Mouse (Mus musculus) myocyte (in vitro differentiated cells): ENCODE results near the gene Lama5. TPM values are rescaled to one million over a fixed set of nuclear protein-coding genes. Genes with fewer than 3 reads are reported as not detected.

Experiments
- H3K27me3 ChIP-seq: one replicate; pipeline ENCODE4 v1.6.1; 2011; ENCODE audit not compliant: control insufficient read depth, insufficient read depth, insufficient read length
- H3K36me3 ChIP-seq: one replicate; pipeline ENCODE4 v1.6.1; 2011; ENCODE audit not compliant: control insufficient read depth, insufficient read depth
- H3K4me2 ChIP-seq: one replicate; pipeline ENCODE4 v1.6.1; 2011; ENCODE audit warnings: low read depth, control low read depth
- H3K4me3 ChIP-seq: one replicate; pipeline ENCODE4 v1.5.1; 2011; ENCODE audit warnings: mild to moderate bottlenecking, control low read depth, moderate library complexity
- H3K79me2 ChIP-seq: one replicate; pipeline ENCODE4 v1.6.1; 2011; ENCODE audit not compliant: control insufficient read depth, insufficient read depth
- H3ac ChIP-seq: one replicate; pipeline ENCODE4 v1.6.1; 2011; ENCODE audit not compliant: control insufficient read depth, insufficient read length
- CEBPB ChIP-seq: IDR thresholded peaks from 2 replicates; pipeline ENCODE4 v1.6.1; 2011; ENCODE audit warnings: mild to moderate bottlenecking, moderate library complexity; ENCODE audit not compliant: poor library complexity, insufficient read depth, severe bottlenecking
- E2F4 ChIP-seq: IDR thresholded peaks from one replicate; pipeline ENCODE4 v1.6.1; 2011; ENCODE audit warnings: mild to moderate bottlenecking, control low read depth, moderate library complexity; ENCODE audit not compliant: insufficient read depth
- MAX ChIP-seq: IDR thresholded peaks from one replicate; pipeline ENCODE4 v1.6.1; 2011; ENCODE audit warnings: low read depth, mild to moderate bottlenecking, control low read depth
- MYOD1 ChIP-seq, 3 experiments: IDR thresholded peaks; one replicate each; pipeline ENCODE4 v1.6.1; 2011; ENCODE audit warnings: control low read depth in 2 of 3, low read depth in 2 of 3, mild to moderate bottlenecking in 2 of 3, moderate library complexity in 1 of 3; ENCODE audit not compliant: insufficient read length in 2 of 3, control insufficient read depth in 1 of 3
- MYOG ChIP-seq, 3 experiments: IDR thresholded peaks; one replicate each; pipeline ENCODE4 v1.6.1; 2011; ENCODE audit warnings: control low read depth in 2 of 3, low read depth in 2 of 3, mild to moderate bottlenecking in 2 of 3; ENCODE audit not compliant: insufficient read length in 2 of 3, control insufficient read depth in 1 of 3, insufficient read depth in 1 of 3
- POLR2A ChIP-seq: IDR thresholded peaks from one replicate; pipeline ENCODE4 v1.6.1; 2011; ENCODE audit warnings: low read depth, mild to moderate bottlenecking, control low read depth, moderate library complexity; ENCODE audit not compliant: insufficient read length
- POLR2AphosphoS2 ChIP-seq: IDR thresholded peaks from one replicate; pipeline ENCODE4 v1.6.1; 2011; ENCODE audit warnings: low read depth, control low read depth; ENCODE audit not compliant: insufficient read length
- REST ChIP-seq: IDR thresholded peaks from one replicate; pipeline ENCODE4 v1.6.1; 2011; ENCODE audit warnings: mild to moderate bottlenecking, control low read depth, moderate library complexity; ENCODE audit not compliant: insufficient read depth, insufficient read length
- SRF ChIP-seq: IDR thresholded peaks from one replicate; pipeline ENCODE4 v1.6.1; 2011; ENCODE audit warnings: low read depth; ENCODE audit not compliant: control insufficient read depth, insufficient read length
- TCF12 ChIP-seq: IDR thresholded peaks from one replicate; pipeline ENCODE4 v1.6.1; 2011; ENCODE audit warnings: mild to moderate bottlenecking, control low read depth; ENCODE audit not compliant: poor library complexity, insufficient read depth, severe bottlenecking
- TCF3 ChIP-seq: IDR thresholded peaks from one replicate; pipeline ENCODE4 v1.6.1; 2011; ENCODE audit warnings: low read depth, control low read depth; ENCODE audit not compliant: insufficient read length
- USF1 ChIP-seq: IDR thresholded peaks from one replicate; pipeline ENCODE4 v1.6.1; 2011; ENCODE audit warnings: low read depth, mild to moderate bottlenecking, control low read depth, moderate library complexity
- polyA plus RNA-seq: library from polyadenylated mRNA; unstranded; fragments of >200 nt; fragmentation: generic; extraction: Trizol; gene quantifications from one replicate; pipeline ENCODE4 v1.2.1, GENCODE M21; 2012; ENCODE audit warnings: missing spikeins

Lama5 gene
- polyA plus RNA-seq, 1 experiment: 80.8 TPM

GRCm38 (mm10) chr2:180251838-180252237 is 26.2 kb upstream of the Lama5 start:
- H3K27me3 ChIP-seq: no peaks in the 10 kb centered on the region
- H3K4me3 ChIP-seq: no peak overlapping the region
- no peak overlapping the region for H3ac ChIP-seq
- no peak for TF ChIP-seq USF1
- TF ChIP-seq POLR2AphosphoS2: no peak
- no peak for TF ChIP-seq MAX
- TF ChIP-seq MYOD1 (IDR thresholded peaks at IDR 0.05; ENCODE audit: control insufficient read depth in 1 of 3, insufficient read length in 2 of 3, low read depth in 2 of 3): no peak
- no peak for TF ChIP-seq SRF
- TF ChIP-seq E2F4: no peak
- no peaks in the 10 kb centered on the region for H3K79me2 ChIP-seq
- H3K36me3 ChIP-seq: no peaks in the 10 kb centered on the region
- no peak overlapping the region for H3K4me2 ChIP-seq

GRCm38 (mm10) chr2:180250930-180251611 is 25.4 kb upstream of the Lama5 start:
- H3K4me3 ChIP-seq: no peak overlapping the region
- no peak for TF ChIP-seq TCF3
- TF ChIP-seq MYOD1 (IDR thresholded peaks at IDR 0.05; ENCODE audit: control insufficient read depth in 1 of 3, insufficient read length in 2 of 3, low read depth in 2 of 3): peak in 1 of 3 experiments; percentile 30

GRCm38 (mm10) chr2:180248947-180249660 is 23.4 kb upstream of the Lama5 start:
- Histone ChIP-seq H3K27me3 (no peaks in the 10 kb centered on the region), H3K79me2 (no peaks in the 10 kb centered on the region), H3K4me3 (no peak overlapping the region), H3ac (no peak overlapping the region), H3K36me3 (no peaks in the 10 kb centered on the region), H3K4me2 (no peak overlapping the region)
- no peak for TF ChIP-seq MYOG (IDR thresholded peaks at IDR 0.05; ENCODE audit: control insufficient read depth in 1 of 3, insufficient read depth in 1 of 3, insufficient read length in 2 of 3, low read depth in 2 of 3)
- TF ChIP-seq USF1: no peak
- TF ChIP-seq POLR2A: no peak
- TF ChIP-seq TCF3: no peak

More at GRCm38 (mm10) chr2:180250930-180251611, 25.4 kb upstream of the Lama5 start:
- H3K36me3 ChIP-seq: no peaks in the 10 kb centered on the region
- H3K27me3 ChIP-seq: no peaks in the 10 kb centered on the region
- H3ac ChIP-seq: no peak overlapping the region
- no peaks in the 10 kb centered on the region for H3K79me2 ChIP-seq
- peak overlapping the region; percentile 12 for H3K4me2 ChIP-seq

GRCm38 (mm10) chr2:180247916-180248315 is 22.3 kb upstream of the Lama5 start:
- TF ChIP-seq CEBPB: no peak
- no peak for TF ChIP-seq MYOG (IDR thresholded peaks at IDR 0.05; ENCODE audit: control insufficient read depth in 1 of 3, insufficient read depth in 1 of 3, insufficient read length in 2 of 3, low read depth in 2 of 3)
- TF ChIP-seq MAX: no peak
- no peak for TF ChIP-seq POLR2A
- TF ChIP-seq REST: no peak
- no peak for TF ChIP-seq TCF3
- no peak for TF ChIP-seq SRF
- TF ChIP-seq E2F4: no peak
- no peak for TF ChIP-seq POLR2AphosphoS2
- no peak for TF ChIP-seq TCF12
- H3K27me3 ChIP-seq: no peaks in the 10 kb centered on the region
- H3ac ChIP-seq: no peak overlapping the region
- no peaks in the 10 kb centered on the region for H3K36me3 ChIP-seq
- no peak overlapping the region for H3K4me2 ChIP-seq
- no peak overlapping the region for H3K4me3 ChIP-seq
- no peaks in the 10 kb centered on the region for H3K79me2 ChIP-seq

- Histone ChIP-seq H3K4me2 (no peak overlapping the region), H3K4me3 (no peak overlapping the region), H3K36me3 (no peaks in the 10 kb centered on the region), H3K79me2 (no peaks in the 10 kb centered on the region), H3K27me3 (no peaks in the 10 kb centered on the region), H3ac (no peak overlapping the region)
- TF ChIP-seq REST: no peak
- no peak for TF ChIP-seq USF1
- no peak for TF ChIP-seq SRF
- TF ChIP-seq MYOG (IDR thresholded peaks at IDR 0.05; ENCODE audit: control insufficient read depth in 1 of 3, insufficient read depth in 1 of 3, insufficient read length in 2 of 3, low read depth in 2 of 3): no peak
- no peak for TF ChIP-seq CEBPB
- TF ChIP-seq TCF3: no peak
- TF ChIP-seq MAX: no peak
- TF ChIP-seq POLR2A: no peak
- TF ChIP-seq E2F4: no peak
- no peak for TF ChIP-seq MYOD1 (IDR thresholded peaks at IDR 0.05; ENCODE audit: control insufficient read depth in 1 of 3, insufficient read length in 2 of 3, low read depth in 2 of 3)
- no peak for TF ChIP-seq POLR2AphosphoS2
- TF ChIP-seq TCF12: no peak
These were observed 17.4 kb upstream of the Lama5 start for GRCm38 (mm10) chr2:180243108-180243507.
